ENCODE assay signal across 32 mouse cellular contexts in genomic region chr12:111125666-111126065, GRCm38 (mm10). TPM values are rescaled to one million over a fixed set of nuclear protein-coding genes. Genes with fewer than 3 reads are reported as not detected.
DNase-seq lines count a peak whose midpoint lies in the region; ATAC-seq and TF ChIP-seq lines count a peak whose summit lies in the region.
"Had no signal": no experiment of that assay in that cellular context is flagged by ENCODE, and none has a peak within 500 bp of the region (broad histone marks: within the 10 kb centered on the region; RNA-seq: fewer than 3 reads in every experiment).

No protein-coding gene starts in this region.

- peaks cover 4% of the 10 kb centered on the region; the same call in 1 of the 2 replicates for H3K4me1 ChIP-seq in forebrain, embryonic 12.5 days
- H3K4me1 ChIP-seq in forebrain, embryonic 13.5 days: peaks cover 5% of the 10 kb centered on the region; the same call in 1 of the 2 replicates
- H3K4me1 ChIP-seq in liver, adult 2 months (ENCODE audit: control insufficient read depth, insufficient read depth, low read length): peaks cover 4% of the 10 kb centered on the region
- H3K4me1 ChIP-seq in liver, embryonic 12.5 days: no peaks in the 10 kb centered on the region
- H3K4me1 ChIP-seq: embryonic facial prominence, embryonic 10.5 days; embryonic facial prominence, embryonic 13.5 days had no signal

- H3K9me3 ChIP-seq in forebrain, embryonic 12.5 days: peaks cover 7% of the 10 kb centered on the region; the same call in 1 of the 2 replicates
- no peaks in the 10 kb centered on the region; the same call in 1 of the 2 replicates for H3K9me3 ChIP-seq in forebrain, embryonic 13.5 days (replicated peaks)
- H3K9me3 ChIP-seq in liver, embryonic 12.5 days (replicated peaks): peaks cover 6% of the 10 kb centered on the region; the same call in 1 of the 2 replicates
- H3K9me3 ChIP-seq: hindbrain, embryonic 15.5 days had no signal

- H3K79me2 ChIP-seq in liver, adult 2 months (ENCODE audit: control insufficient read depth, insufficient read depth, low read length): no peaks in the 10 kb centered on the region

- DNase-seq in kidney, adult 8-10 months: peak; percentile 27 to 30
- DNase-seq in kidney, adult 18-20 months: no peak
- peak; percentile 95 for DNase-seq in liver, adult 2 months (ENCODE audit: extremely low read depth, low read depth, low spot score)
- DNase-seq: adrenal gland, adult 2 months; adrenal gland, postnatal 14 days; cerebellum, adult 11 months; cerebellum, adult 8-10 months; forebrain, postnatal 0 days; gastrocnemius, adult 2 months; gastrocnemius, postnatal 14 days; heart, adult 11 months had no signal

- no peak for TF ChIP-seq CTCF in liver, adult 2 months (IDR thresholded peaks at IDR 0.05; ENCODE audit: low read depth, low read length)

- 80% methylated on average over 6 of the region's 6 CpGs for WGBS in forebrain, embryonic 12.5 days
- WGBS in forebrain, embryonic 13.5 days: 81% methylated on average over 6 of the region's 6 CpGs
- whole genome bisulfite sequencing in liver, adult 2 months: 32% methylated on average over 6 of the region's 6 CpGs
- 65% methylated on average over 6 of the region's 6 CpGs for WGBS in liver, embryonic 12.5 days (ENCODE audit: insufficient replicate concordance)

- no peak overlapping the region for H3K9ac ChIP-seq in forebrain, embryonic 12.5 days
- no peak overlapping the region for H3K9ac ChIP-seq in forebrain, embryonic 13.5 days
- no peak overlapping the region for H3K9ac ChIP-seq in liver, adult 2 months (ENCODE audit: low read depth, low read length)
- no peak overlapping the region for H3K9ac ChIP-seq in liver, embryonic 12.5 days
- H3K9ac ChIP-seq: embryonic facial prominence, embryonic 13.5 days; forebrain, postnatal 0 days; hindbrain, embryonic 12.5 days; hindbrain, embryonic 15.5 days had no signal

- H3K4me3 ChIP-seq in forebrain, embryonic 12.5 days (replicated peaks): no peak overlapping the region
- no peak overlapping the region for H3K4me3 ChIP-seq in forebrain, embryonic 13.5 days
- H3K4me3 ChIP-seq in liver, adult 2 months (ENCODE audit: insufficient read depth, low read depth, low read length): no peak overlapping the region
- no peak overlapping the region for H3K4me3 ChIP-seq in liver, embryonic 12.5 days
- H3K4me3 ChIP-seq: embryonic facial prominence, embryonic 10.5 days; embryonic facial prominence, embryonic 13.5 days; erythroblast, embryonic 14.5 days; gastrocnemius, adult 2 months; hindbrain, embryonic 12.5 days; hindbrain, embryonic 15.5 days had no signal

- ATAC-seq in forebrain, embryonic 12.5 days (ENCODE audit: low FRiP score): peak; percentile 33; the same call in 1 of the 2 replicates
- no peak for ATAC-seq in forebrain, embryonic 13.5 days
- no peak for ATAC-seq in liver, embryonic 12.5 days
- ATAC-seq: CD4-positive, CD25-positive, alpha-beta regulatory T cell, adult 4 months; forebrain, embryonic 14.5 days had no signal

- no peaks in the 10 kb centered on the region for H3K27me3 ChIP-seq in forebrain, embryonic 12.5 days
- no peaks in the 10 kb centered on the region for H3K27me3 ChIP-seq in forebrain, embryonic 13.5 days
- no peaks in the 10 kb centered on the region for H3K27me3 ChIP-seq in liver, adult 2 months (ENCODE audit: control insufficient read depth, insufficient read depth, low read length)
- H3K27me3 ChIP-seq in liver, embryonic 12.5 days (replicated peaks): no peaks in the 10 kb centered on the region
- H3K27me3 ChIP-seq: embryonic facial prominence, embryonic 13.5 days; hindbrain, embryonic 12.5 days; hindbrain, embryonic 15.5 days had no signal

- no peak for TF ChIP-seq POLR2A in liver, adult 2 months (IDR thresholded peaks at IDR 0.05; ENCODE audit: extremely low read depth, insufficient read depth, low read length)

- no peaks in the 10 kb centered on the region for H3K36me3 ChIP-seq in forebrain, embryonic 12.5 days (replicated peaks)
- H3K36me3 ChIP-seq in forebrain, embryonic 13.5 days (ENCODE audit: poor library complexity, severe bottlenecking): peaks cover 4% of the 10 kb centered on the region; the same call in 1 of the 2 replicates
- no peaks in the 10 kb centered on the region for H3K36me3 ChIP-seq in liver, adult 2 months (ENCODE audit: control insufficient read depth, insufficient read depth, low read length)
- H3K36me3 ChIP-seq in liver, embryonic 12.5 days: no peaks in the 10 kb centered on the region
- H3K36me3 ChIP-seq: hindbrain, embryonic 15.5 days had no signal

- H3K27ac ChIP-seq in forebrain, embryonic 12.5 days: no peak overlapping the region
- H3K27ac ChIP-seq in forebrain, embryonic 13.5 days: no peak overlapping the region
- peak overlapping the region; percentile 53 for H3K27ac ChIP-seq in liver, adult 2 months (replicated peaks; ENCODE audit: insufficient read depth, low read depth, low read length)
- H3K27ac ChIP-seq in liver, embryonic 12.5 days: no peak overlapping the region
- H3K27ac ChIP-seq: embryonic facial prominence, embryonic 10.5 days; embryonic facial prominence, embryonic 13.5 days; gastrocnemius, adult 2 months; hindbrain, embryonic 12.5 days had no signal

- no peak overlapping the region for H3K4me2 ChIP-seq in forebrain, embryonic 12.5 days
- no peak overlapping the region for H3K4me2 ChIP-seq in forebrain, embryonic 13.5 days
- H3K4me2 ChIP-seq in liver, embryonic 12.5 days: no peak overlapping the region
- H3K4me2 ChIP-seq: embryonic facial prominence, embryonic 13.5 days; heart, embryonic 11.5 days; hindbrain, embryonic 12.5 days; hindbrain, embryonic 15.5 days had no signal

RNA-seq across cellular contexts. Expression of gene Traf3, which starts 40.5 kb away (rescaled TPM):
- 25.4 and 25.5 TPM in 2 replicates for polyA plus RNA-seq in forebrain, embryonic 12.5 days (2016; fragmentation: Nextera tagmentation; extraction: Ambion mirVana)
- 12.8 and 17.2 TPM in 2 replicates for polyA plus RNA-seq in forebrain, embryonic 13.5 days (2015; fragmentation: Nextera tagmentation; extraction: Ambion mirVana)
- total RNA-seq in liver, adult 2 months (2014; rRNA removed): 2.3 and 3.0 TPM in 2 replicates
- polyA plus RNA-seq in liver, adult 2 months (2012; rRNA removed): 6.2 and 6.8 TPM in 2 replicates
- 5.6 and 6.2 TPM in 2 replicates for polyA plus RNA-seq in liver, embryonic 12.5 days (2016; fragmentation: Nextera tagmentation; extraction: Ambion mirVana)

RNA-seq across cellular contexts. Expression of gene 4930595D18Rik, which starts 58.6 kb away (rescaled TPM):
- polyA plus RNA-seq in forebrain, embryonic 12.5 days (2016; fragmentation: Nextera tagmentation; extraction: Ambion mirVana): not detected in 2 replicates
- polyA plus RNA-seq in forebrain, embryonic 13.5 days (2015; fragmentation: Nextera tagmentation; extraction: Ambion mirVana): 0.21 TPM in 1 of 2 replicates, not detected in the other
- not detected in 2 replicates for total RNA-seq in liver, adult 2 months (2014; rRNA removed)
- polyA plus RNA-seq in liver, adult 2 months (2012; rRNA removed): not detected in 2 replicates
- not detected in 2 replicates for polyA plus RNA-seq in liver, embryonic 12.5 days (2016; fragmentation: Nextera tagmentation; extraction: Ambion mirVana)
- total RNA-seq: adrenal gland, adult 2 months; adrenal gland, postnatal 14 days; adrenal gland, postnatal 4 days; gastrocnemius, postnatal 14 days; heart, adult 8-10 months; heart, postnatal 25 days; hematopoietic stem cell, adult 5-6 weeks; MEL had no signal
- polyA plus RNA-seq: adrenal gland, adult 2 months; C2C12; cortical plate, adult 2 months; embryonic facial prominence, embryonic 10.5 days; embryonic facial prominence, embryonic 13.5 days; erythroblast, embryonic 14.5 days; forebrain, embryonic 14.5 days; forebrain, postnatal 0 days; frontal cortex, adult 2 months; heart, embryonic 11.5 days; heart, embryonic 14.5 days; heart, postnatal 0 days; hindbrain, embryonic 12.5 days; hindbrain, embryonic 15.5 days had no signal
